Mouse (Mus musculus) cerebellum, adult 2 months (tissue): ENCODE results near the gene D430041D05Rik. TPM values are rescaled to one million over a fixed set of nuclear protein-coding genes. Genes with fewer than 3 reads are reported as not detected.

ENCODE experiments used
- DNase-seq, 2 experiments: peaks; one replicate each; pipeline ENCODE4 v3.0.0; 2021
- H3K27ac ChIP-seq: fragments of 200-500 bp; 2 replicates; pipeline ENCODE4 v1.5.1; 2012; ENCODE audit warnings: low read length, control low read depth, inconsistent platforms; ENCODE audit not compliant: insufficient read depth
- H3K27me3 ChIP-seq: fragments of 200-500 bp; 2 replicates; pipeline ENCODE4 v1.6.1; 2012; ENCODE audit warnings: inconsistent platforms, mild to moderate bottlenecking, low read length, moderate library complexity; ENCODE audit not compliant: control insufficient read depth, insufficient read depth
- H3K4me1 ChIP-seq: fragments of 200-500 bp; 2 replicates; pipeline ENCODE4 v1.6.1; 2011; ENCODE audit warnings: low read length; ENCODE audit not compliant: control insufficient read depth, insufficient read depth
- H3K4me3 ChIP-seq: fragments of 200-500 bp; replicated peaks from 2 replicates; pipeline ENCODE3; 2011; ENCODE audit warnings: mild to moderate bottlenecking, low read depth, low read length, control low read depth; ENCODE audit not compliant: insufficient read depth
- CTCF ChIP-seq: fragments of 200-500 bp; IDR thresholded peaks from 2 replicates; pipeline ENCODE4 v1.5.1; 2011; ENCODE audit warnings: low read depth, mild to moderate bottlenecking, control low read depth, low read length, moderate library complexity, borderline replicate concordance; ENCODE audit not compliant: insufficient read depth
- POLR2A ChIP-seq: fragments of 200-500 bp; IDR thresholded peaks from 2 replicates; pipeline ENCODE4 v1.6.1; 2011; ENCODE audit warnings: low read length, control low read depth, borderline replicate concordance; ENCODE audit not compliant: insufficient read depth
- WGBS: fragments of 180-500 bp; shearing (Covaris S2); methylation state at CpG from one replicate; pipeline ENCODE4 v1.1.7; 2018; 5-methylcytosine and 5-hydroxymethylcytosine counted together
- polyA plus RNA-seq: library from polyadenylated mRNA; depleted of rRNA; stranded (reverse); fragments of >200 nt; gene quantifications from 2 replicates; pipeline ENCODE4 v1.2.3, GENCODE M21; 2012

Gene D430041D05Rik
- polyA plus RNA-seq, 1 experiment, result 33.5 TPM

DNA sequence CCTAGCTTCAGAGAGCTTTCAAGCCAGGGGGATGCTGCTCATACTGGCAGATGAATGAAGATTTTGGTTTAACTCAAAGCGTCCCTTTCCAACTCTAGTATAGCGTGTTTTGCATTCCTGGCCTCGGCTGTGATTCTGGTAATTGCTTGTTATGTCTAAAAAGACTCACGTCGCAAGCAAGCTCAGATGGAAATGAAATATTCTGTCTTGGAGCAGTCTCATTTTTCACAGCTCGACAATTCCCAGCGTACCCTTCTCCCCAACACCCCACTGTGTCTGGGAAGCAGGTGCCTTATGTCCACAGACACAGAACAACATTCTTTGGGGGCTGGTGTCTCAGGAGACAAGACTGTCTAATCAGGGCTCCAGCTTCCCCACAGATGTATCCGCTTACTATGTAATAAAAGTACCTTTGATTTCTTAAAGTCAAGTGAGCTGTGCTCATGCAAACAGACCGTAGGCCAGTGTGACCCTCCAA, 192.2 kb downstream of the D430041D05Rik start:
- Histone ChIP-seq H3K27ac (no peak overlapping the region), H3K4me3 (no peak overlapping the region), H3K27me3 (no peaks in the 10 kb centered on the region), H3K4me1 (peaks cover 16% of the 10 kb centered on the region)
- no peak for DNase-seq
- 36% methylated on average over 9 of the region's 9 CpGs for WGBS
- no peak for TF ChIP-seq CTCF
- no peak for TF ChIP-seq POLR2A

DNA sequence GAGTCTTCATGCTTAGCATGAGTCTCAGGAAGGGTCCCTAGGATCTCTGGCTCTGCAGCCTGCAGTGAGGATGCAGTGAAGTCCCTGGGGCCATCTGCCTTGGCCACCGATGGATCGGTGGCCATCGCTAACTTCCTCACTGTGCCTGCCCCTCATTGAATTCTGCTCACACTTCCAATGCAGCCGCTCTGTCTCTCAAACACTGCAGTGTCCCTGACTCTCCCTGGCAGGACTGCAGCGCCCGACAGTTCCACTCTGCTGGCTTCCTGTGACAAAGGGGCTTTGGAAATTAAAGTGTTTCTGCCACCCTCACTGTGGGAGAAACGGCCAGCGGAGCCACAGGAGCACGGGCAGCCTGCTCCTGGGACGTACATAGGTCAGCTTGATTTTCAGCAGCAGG, 192.7 kb downstream of the D430041D05Rik start:
- DNase-seq, result no peak
- peaks cover 16% of the 10 kb centered on the region for H3K4me1 ChIP-seq
- no peak overlapping the region for H3K4me3 ChIP-seq
- no peak overlapping the region for H3K27ac ChIP-seq
- H3K27me3 ChIP-seq, result no peaks in the 10 kb centered on the region
- WGBS, result 40% methylated on average over 10 of the region's 10 CpGs
- TF ChIP-seq POLR2A (no peak), CTCF (no peak)

DNA sequence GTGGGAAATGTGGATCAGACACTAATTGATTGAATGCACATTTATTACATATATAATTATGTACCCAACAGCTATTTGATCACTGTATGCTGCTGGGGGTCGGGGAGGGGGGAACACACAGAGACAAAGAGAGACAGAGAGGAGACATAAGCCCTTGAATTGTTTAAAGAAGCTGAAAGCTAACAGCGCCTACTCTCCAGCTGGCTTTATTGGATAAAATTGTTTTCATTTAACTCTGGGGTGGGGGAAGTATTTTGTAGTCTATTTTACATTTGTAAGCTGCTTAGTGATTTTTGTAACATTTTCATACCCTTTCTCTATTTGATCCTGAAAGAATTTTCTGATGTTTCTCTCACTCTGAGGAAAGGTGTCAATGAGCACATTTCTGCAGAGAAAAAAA, 201.4 kb downstream of the D430041D05Rik start:
- no peak for TF ChIP-seq CTCF
- TF ChIP-seq POLR2A, result no peak
- H3K4me3 ChIP-seq, result no peak overlapping the region
- no peak for DNase-seq
- H3K4me1 ChIP-seq, result peaks cover 2% of the 10 kb centered on the region; the same call in 1 of the 2 replicates
- H3K27ac ChIP-seq, result no peak overlapping the region
- no peaks in the 10 kb centered on the region for H3K27me3 ChIP-seq
- WGBS, result 80% methylated on average over 2 of the region's 2 CpGs

DNA sequence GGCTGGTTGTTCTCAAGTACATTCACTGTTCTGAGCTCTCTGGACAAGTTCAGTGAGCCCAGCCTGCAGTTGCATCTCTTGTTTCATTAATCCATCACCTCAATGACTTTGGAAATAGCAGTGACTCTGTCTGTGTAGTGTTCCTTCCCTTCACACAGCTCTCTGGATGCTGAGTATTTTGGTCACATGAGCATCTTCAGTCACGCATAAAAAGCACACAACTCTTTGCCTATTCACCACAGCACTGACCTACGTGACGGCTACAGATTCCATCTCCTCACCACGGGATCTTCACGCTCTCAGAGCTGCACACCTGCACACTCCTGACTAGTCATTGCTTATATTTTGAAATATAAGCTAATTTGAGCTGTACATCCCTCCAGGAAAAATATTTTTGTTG, 202.4 kb downstream of the D430041D05Rik start:
- 66% methylated on average over 5 of the region's 5 CpGs for WGBS
- H3K27me3 ChIP-seq, result no peaks in the 10 kb centered on the region
- H3K27ac ChIP-seq, result no peak overlapping the region
- no peak for DNase-seq
- peaks cover 2% of the 10 kb centered on the region; the same call in 1 of the 2 replicates for H3K4me1 ChIP-seq
- TF ChIP-seq CTCF, result no peak
- no peak for TF ChIP-seq POLR2A
- no peak overlapping the region for H3K4me3 ChIP-seq

DNA sequence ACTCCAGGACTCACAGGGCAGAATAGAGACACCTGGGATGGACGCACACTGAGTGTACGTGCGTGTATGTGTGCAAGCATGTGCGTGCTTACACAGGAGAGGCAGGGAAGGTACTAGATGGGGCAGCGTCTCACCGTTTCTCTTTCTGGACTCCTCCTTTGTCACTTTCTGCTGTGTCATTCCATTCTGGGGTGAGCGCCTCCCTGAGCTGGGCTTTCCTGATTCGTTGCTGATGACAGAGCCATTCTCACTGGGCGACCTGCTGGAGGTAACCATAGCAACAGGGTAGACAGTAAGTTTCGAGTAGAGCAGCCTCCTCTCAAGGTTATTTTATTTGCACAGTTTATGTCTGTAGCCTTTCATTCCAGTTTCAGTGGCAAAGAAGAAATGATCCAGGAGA, 202.9 kb downstream of the D430041D05Rik start:
- Histone ChIP-seq H3K27me3 (no peaks in the 10 kb centered on the region), H3K27ac (no peak overlapping the region), H3K4me3 (no peak overlapping the region), H3K4me1 (peaks cover 5% of the 10 kb centered on the region)
- TF ChIP-seq CTCF (no peak), POLR2A (no peak)
- WGBS, result 48% methylated on average over 10 of the region's 10 CpGs
- no peak for DNase-seq

DNA sequence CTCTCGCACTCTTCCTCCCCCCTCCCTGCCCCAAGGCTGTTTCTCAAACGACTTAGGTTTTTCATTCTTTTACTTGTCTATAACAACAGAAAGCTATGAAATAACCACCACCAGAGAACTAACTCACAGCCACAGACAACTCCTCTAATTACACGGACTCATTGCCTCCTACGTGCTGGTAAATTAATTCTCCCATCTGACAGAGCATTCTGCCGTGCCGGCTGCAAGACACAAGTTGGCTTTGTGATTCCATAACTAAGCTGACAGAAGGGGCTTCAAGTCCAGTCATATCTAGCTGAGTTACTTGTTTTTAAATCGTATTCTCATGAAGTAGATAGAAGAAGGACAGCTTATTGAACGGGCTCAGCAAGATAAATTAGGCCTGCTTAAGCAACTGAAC, 205.2 kb downstream of the D430041D05Rik start:
- Histone ChIP-seq H3K27ac (no peak overlapping the region), H3K4me3 (no peak overlapping the region), H3K27me3 (no peaks in the 10 kb centered on the region), H3K4me1 (peaks cover 6% of the 10 kb centered on the region)
- DNase-seq, result no peak
- 67% methylated on average over 8 of the region's 8 CpGs for WGBS
- TF ChIP-seq POLR2A, result no peak
- no peak for TF ChIP-seq CTCF

DNA sequence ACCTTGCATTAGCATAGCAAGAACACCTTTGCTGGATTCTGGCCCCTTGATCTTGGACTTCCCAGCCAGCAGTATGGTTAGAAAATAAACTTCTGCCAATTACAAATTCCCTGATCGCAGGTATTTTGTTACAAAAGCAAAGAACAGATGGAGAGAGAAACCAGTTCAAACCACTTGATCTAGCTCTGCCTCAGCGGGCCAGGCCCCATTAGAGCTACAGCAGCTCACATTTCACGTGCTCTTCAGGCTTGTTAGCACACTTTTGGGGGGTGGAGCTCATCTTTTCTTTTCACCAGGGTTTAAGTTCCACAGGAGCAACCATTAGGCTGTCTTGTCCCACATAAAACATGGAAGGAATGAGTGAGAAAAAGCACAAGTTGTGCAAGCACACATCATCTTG, 210.6 kb downstream of the D430041D05Rik start:
- no peak overlapping the region for H3K4me3 ChIP-seq
- H3K27ac ChIP-seq, result no peak overlapping the region
- TF ChIP-seq CTCF (no peak), POLR2A (no peak)
- peaks cover 8% of the 10 kb centered on the region for H3K4me1 ChIP-seq
- no peaks in the 10 kb centered on the region for H3K27me3 ChIP-seq
- no peak for DNase-seq
- WGBS, result 23% methylated on average over 3 of the region's 3 CpGs

DNA sequence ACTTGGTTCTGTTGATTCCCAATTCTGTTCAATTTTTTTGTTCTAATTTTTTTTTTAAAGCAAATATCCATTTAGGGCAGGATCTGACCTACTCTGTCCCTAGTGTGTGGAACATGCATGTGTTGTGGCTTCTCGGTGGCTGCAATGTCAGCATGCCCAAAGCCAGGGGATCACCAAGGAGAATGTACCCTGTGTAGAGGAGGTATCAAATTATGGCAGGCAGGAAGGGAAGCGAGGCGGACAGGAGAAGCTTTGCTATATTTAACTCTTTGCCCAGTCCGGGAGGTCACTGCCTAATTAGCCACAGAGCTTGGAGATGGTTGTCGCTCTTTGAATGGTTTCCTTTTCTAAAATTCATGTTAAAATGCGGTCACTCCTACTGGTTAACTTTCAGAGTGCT, 212.6 kb downstream of the D430041D05Rik start:
- DNase-seq, result no peak
- H3K4me3 ChIP-seq, result no peak overlapping the region
- H3K27ac ChIP-seq, result no peak overlapping the region
- TF ChIP-seq CTCF, result no peak
- 70% methylated on average over 6 of the region's 6 CpGs for WGBS
- no peaks in the 10 kb centered on the region for H3K27me3 ChIP-seq
- peaks cover 17% of the 10 kb centered on the region for H3K4me1 ChIP-seq
